Mouse (Mus musculus): ENCODE results near the gene Hivep2.

- TF ChIP-seq GATA1 (IDR thresholded peaks at IDR 0.05; ENCODE audit: borderline replicate concordance, low read length) (no peak), FLI1 (IDR thresholded peaks at IDR 0.05; ENCODE audit: low read length) (no peak)
Observed at GRCm38 (mm10) chr10:14034046-14034445, 68.2 kb downstream of the Hivep2 start.
